Mouse (Mus musculus): ENCODE results near the gene Tesmin. TPM values are rescaled to one million over a fixed set of nuclear protein-coding genes. Genes with fewer than 3 reads are reported as not detected.

Gene Tesmin
- polyA plus RNA-seq, 1 experiment from 2014 or later: 0.39 TPM

GRCm38 (mm10) chr19:3365089-3365488 lies 23.6 kb upstream of the Tesmin start:
- no peak overlapping the region for H3K4me3 ChIP-seq
- WGBS: 91% methylated on average over 3 of the region's 3 CpGs
- H3K36me3 ChIP-seq: no peaks in the 10 kb centered on the region
- H3K9me3 ChIP-seq: peaks cover 7% of the 10 kb centered on the region; the same call in 1 of the 2 replicates
- no peak overlapping the region for H3K27ac ChIP-seq
- H3K27me3 ChIP-seq (ENCODE audit: insufficient read depth, poor library complexity, severe bottlenecking): peaks cover 3% of the 10 kb centered on the region; the same call in 1 of the 2 replicates
- no peaks in the 10 kb centered on the region for H3K4me1 ChIP-seq (replicated peaks)
- DNase-seq (ENCODE audit: low spot score): no peak

GRCm38 (mm10) chr19:3368276-3368675 lies 20.4 kb upstream of the Tesmin start:
- Histone ChIP-seq H3K27ac (no peak overlapping the region), H3K36me3 (no peaks in the 10 kb centered on the region), H3K9me3 (peaks cover 7% of the 10 kb centered on the region; the same call in 1 of the 2 replicates), H3K4me3 (no peak overlapping the region), H3K27me3 (ENCODE audit: insufficient read depth, poor library complexity, severe bottlenecking) (no peaks in the 10 kb centered on the region), H3K4me1 (replicated peaks) (no peaks in the 10 kb centered on the region)
- no peak for DNase-seq (ENCODE audit: low spot score)
- 90% methylated on average over 3 of the region's 3 CpGs for WGBS

- Histone ChIP-seq H3K4me3 (no peak overlapping the region), H3K36me3 (no peaks in the 10 kb centered on the region), H3K4me1 (replicated peaks) (peaks cover 3% of the 10 kb centered on the region; the same call in 1 of the 2 replicates), H3K27ac (no peak overlapping the region), H3K9me3 (no peaks in the 10 kb centered on the region), H3K27me3 (ENCODE audit: insufficient read depth, poor library complexity, severe bottlenecking) (no peaks in the 10 kb centered on the region)
- 67% methylated on average over 12 of the region's 12 CpGs for WGBS
- no peak for DNase-seq (ENCODE audit: low spot score)
Observed at GRCm38 (mm10) chr19:3373380-3373779, 15.3 kb upstream of the Tesmin start.

GRCm38 (mm10) chr19:3374028-3374427 lies 14.6 kb upstream of the Tesmin start:
- no peaks in the 10 kb centered on the region for H3K36me3 ChIP-seq
- 60% methylated on average over 2 of the region's 2 CpGs for WGBS

GRCm38 (mm10) chr19:3375945-3376495 lies 12.6 kb upstream of the Tesmin start:
- Histone ChIP-seq H3K4me3 (no peak overlapping the region), H3K36me3 (no peaks in the 10 kb centered on the region), H3K4me1 (replicated peaks) (peaks cover 3% of the 10 kb centered on the region; the same call in 1 of the 2 replicates), H3K9me3 (0 out of 2 replicates have a peak, but pooled peaks cover 2% of the 10 kb centered on the region), H3K27ac (no peak overlapping the region), H3K27me3 (ENCODE audit: insufficient read depth, poor library complexity, severe bottlenecking) (no peaks in the 10 kb centered on the region)
- 64% methylated on average over 7 of the region's 7 CpGs for WGBS
- no peak for DNase-seq (ENCODE audit: low spot score)

More at GRCm38 (mm10) chr19:3374028-3374427, 14.6 kb upstream of the Tesmin start:
- H3K4me3 ChIP-seq: no peak overlapping the region
- H3K27me3 ChIP-seq (ENCODE audit: insufficient read depth, poor library complexity, severe bottlenecking): no peaks in the 10 kb centered on the region
- H3K4me1 ChIP-seq (replicated peaks): peaks cover 3% of the 10 kb centered on the region; the same call in 1 of the 2 replicates
- no peaks in the 10 kb centered on the region for H3K9me3 ChIP-seq
- H3K27ac ChIP-seq: no peak overlapping the region
- DNase-seq (ENCODE audit: low spot score): no peak

DNA sequence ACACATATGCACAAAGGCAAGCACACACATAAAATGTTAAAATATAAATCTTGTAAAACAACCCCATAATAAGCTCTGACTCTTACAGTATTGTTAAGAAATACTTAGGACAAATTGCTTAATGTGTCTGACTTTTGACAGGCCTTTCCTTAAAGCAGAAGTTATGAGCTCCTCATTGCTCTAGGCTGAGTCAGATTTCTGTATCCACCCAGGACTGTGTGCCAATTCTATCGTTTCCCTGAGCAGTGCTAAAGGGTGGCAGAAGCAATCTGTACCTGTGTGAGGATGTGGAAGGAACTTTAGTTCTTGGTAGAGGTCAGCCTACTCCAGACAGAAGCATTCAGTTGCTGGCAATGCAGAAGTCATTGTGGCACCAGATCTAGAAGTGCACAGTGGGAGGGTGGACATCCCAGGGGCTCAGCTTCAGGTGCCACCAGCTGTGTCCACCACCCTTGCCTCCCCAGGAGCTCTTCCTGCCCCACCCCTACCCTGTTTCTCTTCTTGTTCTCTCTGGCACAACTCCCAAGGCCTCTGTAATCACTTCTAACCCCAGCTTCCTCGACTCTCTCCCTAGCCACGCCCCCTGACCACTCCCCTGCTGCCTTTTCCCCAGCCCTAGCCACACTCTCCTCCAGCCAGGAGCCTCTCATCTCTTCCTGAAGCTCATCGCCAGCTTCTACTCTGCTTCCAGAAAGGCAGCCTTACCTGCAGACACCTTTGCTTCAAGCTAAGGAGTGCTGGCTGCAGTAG lies 11.5 kb upstream of the Tesmin start:
- peaks cover 3% of the 10 kb centered on the region; the same call in 1 of the 2 replicates for H3K4me1 ChIP-seq (replicated peaks)
- 31% methylated on average over 4 of the region's 4 CpGs for WGBS

DNA sequence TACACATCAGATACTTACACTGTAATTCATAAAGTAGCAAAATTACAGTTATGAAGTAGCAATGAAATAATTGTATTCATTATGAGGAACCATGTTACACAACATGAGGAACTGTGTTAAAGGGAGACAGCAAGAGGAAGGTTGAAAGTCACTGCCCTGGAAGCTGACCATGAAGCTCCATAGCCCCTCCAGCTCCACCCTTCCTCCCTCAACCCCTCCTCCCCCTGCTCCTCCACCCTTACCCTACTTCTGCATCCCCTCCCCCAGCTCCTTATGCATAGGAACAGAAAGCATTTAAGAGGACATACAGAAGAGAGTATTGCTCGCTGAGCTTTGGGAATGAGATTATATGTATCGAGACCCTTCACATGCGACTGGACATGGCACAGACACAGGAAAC lies 10.0 kb upstream of the Tesmin start:
- no peak overlapping the region for H3K27ac ChIP-seq
- H3K4me1 ChIP-seq (replicated peaks): peaks cover 3% of the 10 kb centered on the region; the same call in 1 of the 2 replicates
- WGBS: 93% methylated on average over 3 of the region's 3 CpGs
- H3K4me3 ChIP-seq: no peak overlapping the region
- 0 out of 2 replicates have a peak, but pooled peaks cover 2% of the 10 kb centered on the region for H3K9me3 ChIP-seq
- H3K36me3 ChIP-seq: no peaks in the 10 kb centered on the region
- DNase-seq (ENCODE audit: low spot score): no peak
- H3K27me3 ChIP-seq (ENCODE audit: insufficient read depth, poor library complexity, severe bottlenecking): no peaks in the 10 kb centered on the region

More for the DNA sequence above, 11.5 kb upstream of the Tesmin start:
- Histone ChIP-seq H3K4me3 (no peak overlapping the region), H3K36me3 (no peaks in the 10 kb centered on the region), H3K27me3 (ENCODE audit: insufficient read depth, poor library complexity, severe bottlenecking) (no peaks in the 10 kb centered on the region), H3K27ac (no peak overlapping the region), H3K9me3 (0 out of 2 replicates have a peak, but pooled peaks cover 2% of the 10 kb centered on the region)
- DNase-seq (ENCODE audit: low spot score): no peak

GRCm38 (mm10) chr19:3388061-3388460 lies 596 bp upstream of the Tesmin start:
- no peak for DNase-seq (ENCODE audit: low spot score)
- Histone ChIP-seq H3K9me3 (peaks cover 10% of the 10 kb centered on the region), H3K27ac (no peak overlapping the region), H3K4me3 (no peak overlapping the region), H3K4me1 (replicated peaks) (peaks cover 10% of the 10 kb centered on the region), H3K36me3 (no peaks in the 10 kb centered on the region), H3K27me3 (ENCODE audit: insufficient read depth, poor library complexity, severe bottlenecking) (peaks cover 18% of the 10 kb centered on the region)
- 71% methylated on average over 6 of the region's 6 CpGs for WGBS

DNA sequence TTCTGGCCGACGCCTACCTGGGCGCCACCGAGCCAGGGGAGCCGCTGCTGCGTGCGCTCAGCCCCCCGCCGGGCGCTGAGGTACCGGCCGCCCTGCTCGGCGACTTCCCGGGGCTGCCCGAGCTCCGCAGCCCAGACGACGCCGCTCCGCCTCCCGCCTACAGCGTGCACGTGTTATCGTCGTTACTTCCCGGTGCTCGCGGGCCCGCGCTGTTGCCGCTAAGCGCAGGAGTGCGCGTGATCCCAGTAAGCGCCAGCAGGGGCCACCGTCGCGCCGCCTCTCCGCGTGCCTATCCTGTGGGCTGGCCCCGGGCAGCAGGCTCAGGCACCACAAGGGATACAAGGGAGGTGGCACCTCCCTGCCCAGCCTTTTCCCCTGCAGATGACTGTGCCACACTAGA lies 432 bp downstream of the Tesmin start:
- H3K9me3 ChIP-seq: peaks cover 10% of the 10 kb centered on the region
- H3K4me3 ChIP-seq: peak overlapping the region; percentile 55
- peaks cover 18% of the 10 kb centered on the region for H3K27me3 ChIP-seq (ENCODE audit: insufficient read depth, poor library complexity, severe bottlenecking)
- H3K4me1 ChIP-seq (replicated peaks): peaks cover 10% of the 10 kb centered on the region
- H3K36me3 ChIP-seq: no peaks in the 10 kb centered on the region
- peak; percentile 85 for DNase-seq (ENCODE audit: low spot score)
- 1% methylated on average over 43 of the region's 43 CpGs for WGBS
- peak overlapping the region; percentile 84 for H3K27ac ChIP-seq

DNA sequence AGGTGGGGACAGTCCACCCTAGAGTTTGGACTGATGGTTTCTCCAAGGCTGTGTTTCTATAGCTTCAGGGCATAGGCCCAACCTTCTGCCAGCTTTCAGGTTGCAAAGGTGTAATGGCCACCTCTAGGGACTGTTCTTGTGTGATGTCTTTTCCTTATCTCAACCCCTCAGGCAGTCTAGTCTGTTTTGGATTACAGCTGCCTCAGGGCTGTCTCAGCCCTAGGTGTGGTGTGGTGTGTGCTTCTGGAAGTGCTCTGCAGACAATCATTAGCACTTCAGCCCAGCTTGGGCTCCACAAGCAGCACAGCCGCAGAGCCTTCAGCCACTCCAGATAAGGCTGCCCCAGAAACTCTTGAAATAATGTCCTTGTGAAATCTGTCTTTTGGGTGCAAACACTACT lies 3.7 kb downstream of the Tesmin start:
- Histone ChIP-seq H3K36me3 (no peaks in the 10 kb centered on the region), H3K27me3 (ENCODE audit: insufficient read depth, poor library complexity, severe bottlenecking) (peaks cover 25% of the 10 kb centered on the region), H3K27ac (no peak overlapping the region), H3K4me3 (no peak overlapping the region), H3K4me1 (replicated peaks) (peaks cover 10% of the 10 kb centered on the region), H3K9me3 (peaks cover 10% of the 10 kb centered on the region)
- DNase-seq (ENCODE audit: low spot score): no peak
- 95% methylated on average over 1 of the region's 1 CpGs for WGBS

GRCm38 (mm10) chr19:3394216-3394615 lies 5.6 kb downstream of the Tesmin start:
- DNase-seq (ENCODE audit: low spot score): no peak
- H3K4me1 ChIP-seq (replicated peaks): peaks cover 2% of the 10 kb centered on the region
- H3K4me3 ChIP-seq: no peak overlapping the region
- no peak overlapping the region for H3K27ac ChIP-seq
- peaks cover 6% of the 10 kb centered on the region for H3K9me3 ChIP-seq
- no peaks in the 10 kb centered on the region for H3K36me3 ChIP-seq
- 85% methylated on average over 3 of the region's 3 CpGs for WGBS
- H3K27me3 ChIP-seq (ENCODE audit: insufficient read depth, poor library complexity, severe bottlenecking): peaks cover 20% of the 10 kb centered on the region

DNA sequence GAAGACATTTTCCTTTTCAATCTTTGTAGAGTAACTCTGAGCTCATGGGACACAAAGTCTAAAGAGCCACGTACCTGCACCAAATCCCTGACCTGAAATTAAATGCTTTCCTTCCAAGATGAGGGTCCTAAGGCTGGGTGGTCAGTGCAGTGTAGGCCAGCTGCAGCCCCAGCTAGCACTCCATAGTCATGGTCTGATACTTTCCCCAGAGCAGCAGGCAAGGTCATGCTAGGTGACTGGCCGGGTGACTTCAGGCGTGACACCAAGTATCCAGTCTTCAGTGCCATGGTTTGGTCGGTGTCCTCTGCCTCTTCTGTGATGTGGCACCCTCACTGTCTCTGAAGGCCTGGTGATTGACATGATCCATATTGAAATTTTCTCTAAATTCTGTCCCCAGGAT lies 11.4 kb downstream of the Tesmin start:
- 83% methylated on average over 4 of the region's 4 CpGs for WGBS
- Histone ChIP-seq H3K27me3 (ENCODE audit: insufficient read depth, poor library complexity, severe bottlenecking) (peaks cover 18% of the 10 kb centered on the region; the same call in 1 of the 2 replicates), H3K4me3 (no peak overlapping the region), H3K36me3 (no peaks in the 10 kb centered on the region), H3K27ac (no peak overlapping the region), H3K4me1 (replicated peaks) (no peaks in the 10 kb centered on the region), H3K9me3 (0 out of 2 replicates have a peak, but pooled peaks cover 4% of the 10 kb centered on the region)
- DNase-seq (ENCODE audit: low spot score): no peak

- DNase-seq (ENCODE audit: low spot score): no peak
- Histone ChIP-seq H3K4me1 (replicated peaks) (no peaks in the 10 kb centered on the region), H3K9me3 (0 out of 2 replicates have a peak, but pooled peaks cover 4% of the 10 kb centered on the region), H3K36me3 (no peaks in the 10 kb centered on the region), H3K27me3 (ENCODE audit: insufficient read depth, poor library complexity, severe bottlenecking) (peaks cover 18% of the 10 kb centered on the region; the same call in 1 of the 2 replicates), H3K27ac (no peak overlapping the region), H3K4me3 (no peak overlapping the region)
- WGBS: 85% methylated on average over 7 of the region's 7 CpGs
Observed at GRCm38 (mm10) chr19:3401504-3401903, 12.8 kb downstream of the Tesmin start.
